Mouse (Mus musculus) embryo, embryonic 10.5 days (tissue): ENCODE results near the gene Nufip1.

ENCODE experiments used
- DNase-seq: peaks from one replicate; pipeline ENCODE4 v3.0.0-alpha.2; 2015; ENCODE audit warnings: low spot score

The Nufip1 gene

GRCm38 (mm10) chr14:76110396-76111221 lies at the start of gene Nufip1, which contains the start of gene Gpalpp1:
Gene Nufip1, plus strand, starts transcription at chr14:76110891.
Gene Gpalpp1, minus strand, starts transcription at chr14:76110760.
- peak; percentile 99 for DNase-seq

GRCm38 (mm10) chr14:76067237-76067636 lies 43.5 kb upstream of the Nufip1 start:
- DNase-seq, result no peak

GRCm38 (mm10) chr14:76068296-76068695 lies 42.4 kb upstream of the Nufip1 start:
- DNase-seq, result no peak

- no peak for DNase-seq
Measured at GRCm38 (mm10) chr14:76069296-76069695, 41.4 kb upstream of the Nufip1 start.

GRCm38 (mm10) chr14:76072626-76073025 lies 38.1 kb upstream of the Nufip1 start:
- no peak for DNase-seq

- DNase-seq, result no peak
Measured at GRCm38 (mm10) chr14:76074206-76074605, 36.5 kb upstream of the Nufip1 start.

- DNase-seq, result no peak
Measured at GRCm38 (mm10) chr14:76075721-76076120, 35.0 kb upstream of the Nufip1 start.

GRCm38 (mm10) chr14:76076602-76077001 lies 34.1 kb upstream of the Nufip1 start:
- DNase-seq, result peak; percentile 52

- peak; percentile 77 for DNase-seq
Measured at GRCm38 (mm10) chr14:76077088-76077491, 33.6 kb upstream of the Nufip1 start.

- no peak for DNase-seq
Measured at GRCm38 (mm10) chr14:76081451-76081850, 29.2 kb upstream of the Nufip1 start.

- DNase-seq, result no peak
Measured at GRCm38 (mm10) chr14:76082086-76082636, 28.5 kb upstream of the Nufip1 start.

- DNase-seq, result no peak
Measured at GRCm38 (mm10) chr14:76084188-76084587, 26.5 kb upstream of the Nufip1 start.

- DNase-seq, result no peak
Measured at GRCm38 (mm10) chr14:76097244-76097643, 13.4 kb upstream of the Nufip1 start.

GRCm38 (mm10) chr14:76097815-76098214 lies 12.9 kb upstream of the Nufip1 start:
- DNase-seq, result no peak

GRCm38 (mm10) chr14:76099543-76099942 lies 11.1 kb upstream of the Nufip1 start:
- DNase-seq, result no peak

GRCm38 (mm10) chr14:76115744-76116143 lies 5.1 kb downstream of the Nufip1 start:
- DNase-seq, result no peak

GRCm38 (mm10) chr14:76118963-76119362 lies 8.3 kb downstream of the Nufip1 start:
- peak; percentile 13 for DNase-seq

- no peak for DNase-seq
Measured at GRCm38 (mm10) chr14:76120472-76120871, 9.8 kb downstream of the Nufip1 start.

- peak; percentile 77 for DNase-seq
Measured at GRCm38 (mm10) chr14:76121901-76122662, 11.4 kb downstream of the Nufip1 start.

GRCm38 (mm10) chr14:76122663-76123058 lies 12.0 kb downstream of the Nufip1 start:
- DNase-seq, result no peak

- DNase-seq, result no peak
Measured at GRCm38 (mm10) chr14:76127311-76127710, 16.6 kb downstream of the Nufip1 start.

GRCm38 (mm10) chr14:76128174-76128573 lies 17.5 kb downstream of the Nufip1 start:
- DNase-seq, result no peak

GRCm38 (mm10) chr14:76134975-76135374 lies 24.3 kb downstream of the Nufip1 start:
- no peak for DNase-seq
